Mouse (Mus musculus): Measurements from ENCODE around the gene Kmt2e. TPM values are rescaled to one million over a fixed set of nuclear protein-coding genes. Genes with fewer than 3 reads are reported as not detected.
"Not testable (repeated sequence)": the region's sequence is repeated elsewhere in the genome, so short reads cannot be mapped to it uniquely, and the experiment has no call there.

Kmt2e gene
- polyA plus RNA-seq, 1 experiment from 2014 or later: 45.3 TPM

DNA sequence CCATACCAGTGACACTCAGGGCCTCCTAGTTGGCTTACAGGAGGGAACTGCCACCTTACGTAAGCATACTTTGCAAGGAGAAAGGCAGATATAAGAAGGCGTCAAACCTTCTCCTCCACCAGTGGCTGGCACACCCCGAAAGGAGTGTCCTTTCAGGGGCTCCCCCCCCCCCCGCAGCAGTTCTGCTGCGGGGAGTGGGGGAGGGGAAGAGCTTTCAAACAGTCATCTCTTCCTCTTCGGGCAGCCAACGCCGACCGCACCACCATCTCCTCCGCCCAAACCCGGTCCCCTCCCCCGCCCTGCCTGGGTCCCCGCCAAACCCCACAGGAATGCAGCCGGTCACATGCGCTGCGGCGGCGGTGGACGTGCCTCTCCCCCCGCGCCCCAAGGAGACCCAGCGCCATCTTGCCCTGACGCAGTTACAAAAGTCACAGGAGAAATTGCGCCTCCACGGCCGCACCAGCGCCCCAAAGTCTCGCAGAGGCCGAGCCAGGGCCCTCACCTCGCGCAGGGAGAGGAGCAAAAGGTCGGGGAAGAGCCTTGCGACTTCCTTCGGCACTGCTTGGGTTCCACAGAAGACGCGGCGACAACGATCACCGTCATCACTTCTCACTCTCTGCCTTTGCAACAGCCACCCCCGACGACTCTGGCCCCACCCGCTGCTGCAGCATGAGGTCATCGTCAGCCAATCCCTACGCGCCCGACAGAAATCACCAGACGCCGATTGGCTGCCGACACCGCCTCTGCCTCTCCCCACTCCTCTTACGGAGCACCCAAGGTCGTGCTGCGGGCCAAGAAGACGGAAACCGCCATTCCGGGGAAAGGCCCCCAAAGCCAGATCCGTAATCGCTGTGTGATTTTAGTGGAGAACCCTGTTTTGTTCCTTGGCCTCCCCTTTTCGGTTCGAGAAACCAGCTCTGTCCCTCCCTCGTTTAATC is 1.3 kb upstream of the Kmt2e start:
- peak overlapping the region; percentile 100 for H3K27ac ChIP-seq
- peak overlapping the region; percentile 100 for H3K4me3 ChIP-seq (ENCODE audit: inconsistent target)
- peaks cover 83% of the 10 kb centered on the region for H3K79me2 ChIP-seq (ENCODE audit: inconsistent target)
- under 1% methylated on average over 40 of the region's 61 CpGs for whole genome bisulfite sequencing (ENCODE audit: missing documents)
- no peaks in the 10 kb centered on the region for H3K36me3 ChIP-seq (ENCODE audit: inconsistent target)

DNA sequence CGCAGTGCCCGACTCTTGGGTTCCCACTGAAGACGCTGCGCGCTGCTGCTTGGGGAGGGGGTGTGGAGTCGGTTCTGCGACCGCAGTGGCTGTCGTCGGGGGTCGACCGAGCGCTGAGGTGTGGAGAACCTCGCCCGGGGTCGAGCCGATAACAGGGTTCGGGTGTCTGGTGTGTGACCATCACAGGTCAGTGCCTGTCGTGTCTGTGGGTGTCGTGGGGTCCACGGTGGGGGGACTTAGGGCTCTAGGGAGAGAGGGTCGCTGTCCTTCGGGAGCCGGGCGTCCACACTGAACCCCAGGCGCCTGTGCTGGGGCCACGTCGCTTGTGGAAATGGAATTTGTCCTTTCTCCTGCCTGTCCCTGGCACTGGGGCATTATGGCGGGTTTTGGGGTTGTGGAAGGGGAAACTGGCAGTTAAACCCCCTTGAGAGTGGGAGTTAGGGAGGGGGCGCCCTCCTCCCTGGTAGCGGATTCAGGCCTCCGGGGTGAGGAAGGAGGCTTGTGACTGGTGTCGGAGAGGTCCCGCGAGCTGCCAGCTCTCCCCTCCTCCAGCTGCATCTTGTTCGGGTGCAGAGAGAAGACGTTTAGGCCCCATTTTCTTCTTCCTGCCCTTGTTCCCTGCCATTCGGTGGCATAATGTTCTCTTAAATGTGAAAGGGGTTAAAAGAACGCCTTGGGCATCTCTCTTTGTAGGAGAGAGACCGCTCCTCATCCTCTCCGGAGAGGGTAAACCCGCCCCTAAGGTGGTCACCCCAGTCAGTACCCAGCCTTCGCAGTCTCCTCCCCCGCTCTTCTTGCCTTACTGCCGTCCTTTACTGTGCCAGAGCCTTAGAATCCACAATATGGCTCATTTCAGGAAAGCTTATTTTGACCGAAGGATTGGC is 599 bp downstream of the Kmt2e start:
- Histone ChIP-seq H3K79me2 (ENCODE audit: inconsistent target) (peaks cover 83% of the 10 kb centered on the region), H3K27ac (peak overlapping the region; percentile 100), H3K36me3 (ENCODE audit: inconsistent target) (no peaks in the 10 kb centered on the region), H3K4me3 (ENCODE audit: inconsistent target) (peak overlapping the region; percentile 100)
- WGBS (ENCODE audit: missing documents): 1% methylated on average over 39 of the region's 46 CpGs

DNA sequence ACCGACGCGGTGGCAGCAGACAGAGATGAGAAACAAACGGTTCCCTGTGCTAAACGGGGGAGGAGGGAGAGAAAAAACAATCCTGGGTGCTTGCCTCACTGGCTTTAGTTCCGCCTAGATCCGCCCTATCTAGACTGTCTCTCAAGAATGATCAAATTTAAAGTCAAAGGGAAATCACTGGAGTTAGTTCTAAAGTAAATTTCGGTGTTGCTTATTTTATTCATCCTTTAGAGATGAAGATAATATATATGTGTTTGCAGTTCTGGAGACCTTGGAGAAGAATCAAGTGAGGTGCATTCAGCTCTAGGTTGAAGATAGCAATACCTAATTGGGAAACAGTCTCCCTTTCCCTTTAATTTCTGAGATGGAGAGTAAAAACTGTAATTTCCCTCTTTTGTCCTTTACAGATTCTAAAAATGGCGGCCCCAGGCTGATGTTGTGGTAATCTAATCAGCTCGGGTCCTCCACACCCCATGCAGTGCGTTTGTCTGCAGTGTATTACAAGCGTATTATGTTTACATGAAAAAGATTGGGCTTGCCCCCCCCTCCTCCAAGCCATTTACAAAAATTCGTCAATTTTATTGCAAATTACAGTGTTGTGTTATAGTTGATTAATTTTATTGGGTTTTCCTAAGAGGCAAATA is 1.4 kb downstream of the Kmt2e start:
- WGBS (ENCODE audit: missing documents): 1% methylated on average over 13 of the region's 13 CpGs
- Histone ChIP-seq H3K79me2 (ENCODE audit: inconsistent target) (peaks cover 83% of the 10 kb centered on the region), H3K4me3 (ENCODE audit: inconsistent target) (peak overlapping the region; percentile 100), H3K36me3 (ENCODE audit: inconsistent target) (no peaks in the 10 kb centered on the region), H3K27ac (peak overlapping the region; percentile 100)

DNA sequence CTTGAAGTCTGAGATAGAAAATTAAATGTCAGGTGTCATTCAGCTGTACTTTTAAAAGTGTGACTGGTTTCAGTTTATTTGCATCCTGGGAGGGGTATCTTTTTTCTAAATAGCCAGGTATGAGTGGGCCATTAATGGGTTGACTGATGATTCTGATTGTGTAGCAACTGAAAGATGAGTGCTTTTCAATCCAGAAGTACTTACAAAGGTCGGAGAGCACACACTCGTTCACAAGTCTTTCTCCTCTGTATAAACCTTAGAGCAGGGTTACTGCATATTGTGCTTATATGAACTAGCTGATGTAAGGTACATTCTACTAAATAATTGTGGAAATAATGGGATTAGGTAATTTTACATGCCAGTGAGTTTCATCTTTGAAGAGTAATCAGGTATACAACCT is 2.5 kb downstream of the Kmt2e start:
- peak overlapping the region; percentile 100; the same call in 1 of the 2 replicates for H3K27ac ChIP-seq
- peaks cover 83% of the 10 kb centered on the region for H3K79me2 ChIP-seq (ENCODE audit: inconsistent target)
- 44% methylated on average over 2 of the region's 2 CpGs for WGBS (ENCODE audit: missing documents)
- no peaks in the 10 kb centered on the region for H3K36me3 ChIP-seq (ENCODE audit: inconsistent target)
- H3K4me3 ChIP-seq (ENCODE audit: inconsistent target): peak overlapping the region; percentile 100

DNA sequence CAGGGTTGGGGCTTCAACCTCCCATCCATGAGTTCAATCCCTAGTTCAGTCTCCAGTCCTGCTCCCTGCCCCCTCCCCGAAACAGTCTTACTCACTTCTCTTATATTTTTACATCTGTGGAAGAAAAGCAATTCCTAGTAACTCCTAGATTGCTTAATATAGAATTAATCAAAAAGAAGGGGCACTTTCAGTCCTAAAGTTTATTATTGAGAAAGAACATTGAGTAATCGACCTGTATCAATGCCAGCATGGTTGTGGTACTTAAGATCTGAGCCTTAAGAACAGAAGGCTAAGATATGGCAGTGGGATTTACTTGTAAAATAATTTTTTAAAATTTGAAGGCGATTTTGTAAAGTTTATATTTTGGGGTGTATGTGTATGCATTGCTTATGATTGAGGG is 5.6 kb downstream of the Kmt2e start:
- Histone ChIP-seq H3K79me2 (ENCODE audit: inconsistent target) (peaks cover 100% of the 10 kb centered on the region), H3K4me3 (ENCODE audit: inconsistent target) (no peak overlapping the region), H3K27ac (no peak overlapping the region), H3K36me3 (ENCODE audit: inconsistent target) (no peaks in the 10 kb centered on the region)
- WGBS (ENCODE audit: missing documents): 62% methylated on average over 3 of the region's 3 CpGs

DNA sequence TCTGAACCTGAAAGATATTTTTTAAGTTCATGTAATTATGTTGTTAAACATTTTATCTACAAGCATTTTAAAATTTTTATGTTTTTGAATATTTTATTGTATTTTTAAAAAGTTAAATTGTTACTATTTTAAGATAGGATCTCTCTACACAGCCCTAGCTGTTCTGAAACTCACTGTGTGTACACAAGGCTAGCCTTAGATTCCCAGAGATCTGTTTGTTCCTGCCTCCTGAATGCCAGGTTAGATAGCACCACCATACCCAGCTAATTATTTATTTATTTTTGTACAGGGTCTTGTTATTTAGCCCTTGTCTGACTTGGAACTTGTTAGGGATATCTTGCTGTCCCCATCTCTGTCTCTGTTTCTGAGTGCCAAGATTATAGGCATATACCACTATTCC is 6.3 kb downstream of the Kmt2e start:
- no peak overlapping the region for H3K4me3 ChIP-seq (ENCODE audit: inconsistent target)
- H3K36me3 ChIP-seq (ENCODE audit: inconsistent target): no peaks in the 10 kb centered on the region
- H3K79me2 ChIP-seq (ENCODE audit: inconsistent target): peaks cover 100% of the 10 kb centered on the region
- no peak overlapping the region for H3K27ac ChIP-seq

DNA sequence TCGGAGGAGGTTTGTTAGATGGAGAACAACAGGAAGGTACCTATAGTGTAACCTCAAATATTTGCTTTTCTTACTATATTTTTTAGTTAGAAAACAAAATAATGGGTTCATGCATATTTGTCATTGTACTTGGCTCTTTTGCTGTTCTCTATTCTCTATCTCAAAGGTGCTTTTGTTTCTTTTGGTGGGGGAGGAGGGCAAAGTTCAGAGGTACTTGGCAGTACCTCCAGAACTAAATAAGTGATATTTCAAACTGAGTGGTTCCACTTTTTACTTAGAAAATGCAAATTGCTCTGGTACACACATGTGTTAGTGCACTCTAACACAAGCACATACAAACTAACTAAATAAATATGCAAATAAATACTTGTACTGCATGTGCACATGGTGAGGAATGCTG is 7.7 kb downstream of the Kmt2e start:
- 78% methylated on average over 1 of the region's 1 CpGs for WGBS (ENCODE audit: missing documents)
- Histone ChIP-seq H3K27ac (no peak overlapping the region), H3K79me2 (ENCODE audit: inconsistent target) (peaks cover 100% of the 10 kb centered on the region), H3K4me3 (ENCODE audit: inconsistent target) (no peak overlapping the region), H3K36me3 (ENCODE audit: inconsistent target) (no peaks in the 10 kb centered on the region)

DNA sequence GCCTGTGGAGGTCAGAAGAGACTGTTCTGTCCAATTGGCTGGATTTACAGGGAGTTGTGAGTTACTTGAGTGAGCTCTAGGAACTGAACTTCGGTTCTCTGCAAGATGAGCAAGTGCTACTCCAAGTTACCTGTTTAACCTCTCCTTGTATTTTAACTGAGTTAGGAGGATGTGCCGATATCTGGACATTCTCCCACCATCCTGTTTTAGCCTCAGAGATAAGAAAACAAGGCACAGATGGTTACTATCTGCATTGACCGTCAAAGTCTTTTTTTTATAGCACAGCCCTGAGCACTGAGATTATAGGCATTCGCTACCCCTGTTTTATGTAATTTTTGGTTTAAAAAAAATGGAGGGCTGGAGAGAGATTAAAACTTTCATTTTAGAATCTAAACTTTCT is 10.2 kb downstream of the Kmt2e start:
- 0 out of 2 replicates have a peak, but pooled peaks cover 2% of the 10 kb centered on the region for H3K36me3 ChIP-seq (ENCODE audit: inconsistent target)
- H3K79me2 ChIP-seq (ENCODE audit: inconsistent target): peaks cover 100% of the 10 kb centered on the region
- no peak overlapping the region for H3K27ac ChIP-seq
- H3K4me3 ChIP-seq (ENCODE audit: inconsistent target): no peak overlapping the region
- WGBS (ENCODE audit: missing documents): 94% methylated on average over 4 of the region's 4 CpGs

DNA sequence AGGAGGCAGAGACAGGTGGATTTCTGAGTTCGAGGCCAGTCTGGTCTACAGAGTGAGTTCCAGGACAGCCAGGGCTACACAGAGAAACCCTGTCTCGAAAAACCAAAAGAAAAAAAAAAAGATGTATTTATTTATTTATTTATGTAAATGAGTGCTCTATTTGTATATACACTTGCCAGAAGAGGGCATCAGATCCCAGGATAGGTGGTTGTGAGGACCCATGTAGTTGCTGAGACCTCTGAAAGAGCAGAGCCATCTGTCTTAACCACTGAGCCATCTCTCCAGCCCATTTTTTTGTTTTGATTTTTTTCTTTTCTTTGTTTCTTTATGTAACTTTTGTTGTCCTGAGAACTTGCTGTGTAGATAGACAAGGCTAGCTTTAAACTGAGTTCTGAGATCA is 19.3 kb downstream of the Kmt2e start:
- Histone ChIP-seq H3K79me2 (ENCODE audit: inconsistent target) (peaks cover 100% of the 10 kb centered on the region), H3K36me3 (ENCODE audit: inconsistent target) (peaks cover 24% of the 10 kb centered on the region)
- WGBS (ENCODE audit: missing documents): 86% methylated on average over 1 of the region's 2 CpGs
- not testable (repeated sequence) for H3K27ac ChIP-seq; H3K4me3 ChIP-seq (ENCODE audit: inconsistent target)

DNA sequence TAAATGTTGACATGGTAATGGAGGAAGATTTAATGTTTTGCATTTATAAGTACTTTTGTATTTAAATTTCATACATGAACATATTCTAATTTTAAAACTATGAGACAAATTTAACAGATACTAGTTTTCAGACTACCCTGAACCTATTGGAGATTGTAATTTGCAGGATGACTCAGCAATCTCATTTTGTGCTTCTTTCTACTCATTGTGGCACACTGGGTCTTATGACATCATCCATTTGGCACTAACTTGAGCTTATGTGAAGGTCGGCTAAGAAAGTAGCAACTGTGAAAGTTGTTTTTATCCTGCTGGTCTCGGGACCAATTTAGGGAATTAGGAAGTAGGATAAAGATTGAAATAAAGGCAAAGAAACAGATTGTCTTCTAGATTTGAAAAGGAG is 27.4 kb downstream of the Kmt2e start:
- 30% methylated on average over 2 of the region's 2 CpGs for WGBS (ENCODE audit: missing documents)
- peaks cover 100% of the 10 kb centered on the region for H3K79me2 ChIP-seq (ENCODE audit: inconsistent target)
- H3K27ac ChIP-seq: no peak overlapping the region
- H3K4me3 ChIP-seq (ENCODE audit: inconsistent target): no peak overlapping the region
- peaks cover 25% of the 10 kb centered on the region for H3K36me3 ChIP-seq (ENCODE audit: inconsistent target)

DNA sequence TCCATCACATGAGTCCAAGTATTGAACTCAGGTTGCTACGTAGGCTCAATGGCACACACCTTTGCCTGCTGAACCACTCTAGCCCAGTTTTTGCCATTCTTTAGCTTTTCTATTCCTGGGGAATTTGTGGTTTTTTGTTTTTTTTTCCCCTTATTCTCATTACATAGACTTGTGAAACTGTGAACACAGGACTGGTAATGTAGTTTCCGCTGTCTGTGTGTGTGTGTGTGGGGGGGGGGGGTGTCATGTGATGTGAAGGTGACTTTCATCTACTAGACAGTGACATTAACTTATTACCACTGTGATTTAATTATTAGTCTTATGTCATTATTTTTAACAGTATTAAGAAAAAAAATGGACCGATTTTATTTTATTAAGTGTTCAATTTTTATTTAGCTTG is 30.0 kb downstream of the Kmt2e start:
- WGBS (ENCODE audit: missing documents): 97% methylated on average over 3 of the region's 3 CpGs
- Histone ChIP-seq H3K36me3 (ENCODE audit: inconsistent target) (peaks cover 36% of the 10 kb centered on the region), H3K79me2 (ENCODE audit: inconsistent target) (peaks cover 97% of the 10 kb centered on the region), H3K27ac (no peak overlapping the region), H3K4me3 (ENCODE audit: inconsistent target) (no peak overlapping the region)

DNA sequence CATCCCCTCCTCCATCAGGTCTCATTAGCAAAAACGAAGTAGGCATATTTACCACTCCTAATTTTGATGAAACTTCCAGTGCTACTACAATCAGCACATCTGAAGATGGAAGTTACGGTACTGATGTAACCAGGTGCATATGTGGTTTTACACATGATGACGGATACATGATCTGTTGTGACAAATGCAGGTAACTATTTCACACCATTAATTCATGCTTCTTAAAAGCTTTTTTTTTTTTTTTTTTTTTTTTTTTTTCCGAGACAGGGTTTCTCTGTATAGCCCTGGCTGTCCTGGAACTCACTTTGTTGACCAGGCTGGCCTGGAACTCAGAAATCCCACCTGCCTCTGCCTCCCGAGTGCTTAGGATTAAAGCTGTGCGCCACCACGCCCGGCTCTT is 30.5 kb downstream of the Kmt2e start:
- Histone ChIP-seq H3K79me2 (ENCODE audit: inconsistent target) (peaks cover 93% of the 10 kb centered on the region), H3K27ac (no peak overlapping the region), H3K4me3 (ENCODE audit: inconsistent target) (no peak overlapping the region), H3K36me3 (ENCODE audit: inconsistent target) (peaks cover 37% of the 10 kb centered on the region)
- whole genome bisulfite sequencing (ENCODE audit: missing documents): 98% methylated on average over 7 of the region's 8 CpGs

DNA sequence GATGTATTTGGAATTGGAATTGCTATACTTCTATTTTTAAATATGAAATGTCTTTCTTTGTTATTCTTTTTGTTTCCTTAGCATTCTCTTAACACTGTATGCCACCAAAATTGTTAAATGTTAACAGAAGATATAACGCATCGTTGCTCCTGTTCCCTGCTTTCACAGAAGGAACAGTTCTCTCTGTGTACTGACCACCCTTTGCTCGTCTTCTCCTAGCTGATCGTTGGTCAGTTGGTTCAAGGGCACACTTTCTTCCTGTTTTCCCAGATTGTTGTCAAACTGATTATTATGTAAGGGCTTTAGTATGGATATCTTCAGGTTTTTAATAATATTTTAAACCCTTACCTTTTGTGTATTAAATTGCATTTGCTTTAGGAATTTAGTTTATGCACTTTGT is 32.3 kb downstream of the Kmt2e start:
- H3K36me3 ChIP-seq (ENCODE audit: inconsistent target): peaks cover 54% of the 10 kb centered on the region
- H3K4me3 ChIP-seq (ENCODE audit: inconsistent target): no peak overlapping the region
- no peak overlapping the region for H3K27ac ChIP-seq
- H3K79me2 ChIP-seq (ENCODE audit: inconsistent target): peaks cover 92% of the 10 kb centered on the region
- 88% methylated on average over 4 of the region's 4 CpGs for WGBS (ENCODE audit: missing documents)

DNA sequence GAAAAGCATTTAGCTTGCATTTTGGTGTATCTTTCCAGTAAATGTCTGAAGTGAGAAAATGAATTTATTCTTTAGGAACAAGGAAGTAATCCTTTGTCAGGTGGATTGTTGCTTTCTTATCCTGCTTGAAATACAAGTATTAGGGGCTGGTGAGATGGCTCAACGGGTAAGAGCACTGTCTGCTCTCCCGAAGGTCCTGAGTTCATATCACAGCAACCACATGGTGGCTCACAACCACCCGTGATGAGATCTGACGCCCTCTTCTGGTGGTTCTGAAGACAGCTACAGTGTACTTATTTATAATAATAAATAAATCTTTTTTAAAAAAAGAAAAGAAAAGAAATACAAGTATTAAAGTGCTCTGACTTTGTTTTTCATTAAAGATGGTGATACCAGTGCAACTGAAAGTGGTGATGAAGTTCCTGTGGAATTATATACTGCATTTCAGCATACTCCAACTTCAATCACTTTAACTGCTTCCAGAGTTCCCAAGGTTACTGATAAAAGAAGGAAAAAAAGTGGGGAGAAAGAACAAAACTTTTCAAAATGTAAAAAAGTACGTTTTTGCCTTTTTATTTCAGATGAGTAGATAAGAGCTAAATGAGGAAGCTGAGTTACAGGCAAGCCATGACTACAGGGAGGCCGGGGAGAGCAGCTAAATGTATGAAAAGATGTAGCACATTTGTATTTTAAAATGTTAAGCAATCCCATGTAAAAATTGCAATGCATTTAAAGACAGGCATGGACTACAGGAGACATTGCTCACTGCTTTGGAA is 39.0 kb downstream of the Kmt2e start:
- Histone ChIP-seq H3K79me2 (ENCODE audit: inconsistent target) (peaks cover 37% of the 10 kb centered on the region; the same call in 1 of the 2 replicates), H3K4me3 (ENCODE audit: inconsistent target) (no peak overlapping the region), H3K27ac (no peak overlapping the region), H3K36me3 (ENCODE audit: inconsistent target) (peaks cover 68% of the 10 kb centered on the region)
- WGBS (ENCODE audit: missing documents): 58% methylated on average over 6 of the region's 6 CpGs
